Mouse (Mus musculus): ENCODE data around the gene 4930404N11Rik. TPM values are rescaled to one million over a fixed set of nuclear protein-coding genes. Genes with fewer than 3 reads are reported as not detected.

The 4930404N11Rik gene
- polyA plus RNA-seq, 1 experiment from 2014 or later, result 0.81 TPM

DNA sequence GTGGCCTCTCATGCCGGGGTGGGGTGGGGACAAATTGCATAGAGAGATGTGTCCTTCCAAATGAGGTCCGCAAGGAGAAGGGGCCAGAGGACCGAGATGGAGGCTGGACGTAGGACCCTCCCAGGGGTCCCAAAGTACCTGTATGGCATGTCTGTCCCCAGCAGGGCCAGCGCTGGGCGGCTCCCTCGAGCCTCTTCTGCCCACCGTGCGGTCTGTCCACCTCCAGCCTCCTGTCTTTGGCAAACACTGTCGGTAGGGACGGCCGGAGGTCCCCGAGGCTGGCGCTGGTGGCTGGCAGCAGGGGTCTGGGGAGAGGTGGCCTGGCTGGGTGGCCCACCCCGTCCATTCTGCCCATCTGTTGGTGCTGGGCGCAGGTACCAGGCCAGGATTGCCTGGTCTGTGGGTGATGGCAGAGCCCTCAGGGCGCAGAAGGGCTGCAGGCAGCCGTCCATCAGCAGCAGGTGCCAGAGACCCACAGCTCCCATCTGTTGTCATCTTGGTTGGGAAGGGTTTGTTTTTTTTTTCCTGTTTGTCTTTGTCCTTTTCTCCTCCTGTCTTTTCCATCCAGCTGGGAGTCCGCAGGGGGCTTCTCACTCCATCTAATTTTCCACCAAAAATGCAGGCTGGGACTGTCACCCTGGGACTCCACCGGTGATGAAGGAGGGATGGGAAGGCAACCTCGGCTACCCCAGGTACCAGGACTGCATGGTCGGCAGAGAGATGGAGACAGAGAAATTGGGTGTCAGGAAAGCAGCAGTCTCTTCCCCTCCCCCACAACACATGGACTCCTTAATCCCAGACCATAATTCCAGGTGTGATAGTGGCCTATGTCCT is 35.0 kb upstream of the 4930404N11Rik start:
- no peak overlapping the region for H3K27ac ChIP-seq
- H3K4me2 ChIP-seq, result no peak overlapping the region
- no peak overlapping the region for H3K4me3 ChIP-seq
- no peaks in the 10 kb centered on the region for H3K9me3 ChIP-seq (replicated peaks)
- peaks cover 51% of the 10 kb centered on the region for H3K36me3 ChIP-seq
- H3K27me3 ChIP-seq, result no peaks in the 10 kb centered on the region
- 65% methylated on average over 22 of the region's 22 CpGs for WGBS
- no peak for ATAC-seq (replicated peaks; ENCODE audit: insufficient number of reproducible peaks, insufficient read depth, low FRiP score, low read depth)
- H3K4me1 ChIP-seq (replicated peaks), result peaks cover 40% of the 10 kb centered on the region
- H3K9ac ChIP-seq, result no peak overlapping the region

DNA sequence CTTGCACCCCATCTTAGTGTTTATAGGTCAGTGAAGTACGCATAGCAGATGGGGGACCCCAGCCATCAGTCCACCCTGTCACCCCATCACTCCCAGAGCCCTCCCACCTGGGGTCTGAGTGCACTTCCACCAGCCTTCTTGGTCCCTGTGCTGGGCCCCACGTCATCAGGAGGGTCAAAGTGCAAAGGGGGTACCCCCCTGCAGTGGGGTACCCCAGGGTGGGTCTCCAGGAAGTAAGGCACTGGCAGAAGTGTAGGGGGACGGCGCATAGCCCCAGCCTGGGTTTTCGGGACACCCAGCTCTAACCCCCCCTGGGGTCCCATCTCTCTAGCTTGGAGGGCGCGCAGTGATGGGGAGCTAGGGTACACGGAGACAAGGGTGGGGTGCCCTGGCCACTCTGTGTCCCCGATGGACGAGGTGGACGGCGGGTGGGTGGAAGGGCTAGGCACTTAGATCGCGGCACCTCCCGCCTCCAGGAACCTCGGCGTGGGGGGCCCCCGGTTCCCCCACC is 34.2 kb upstream of the 4930404N11Rik start:
- peaks cover 48% of the 10 kb centered on the region for H3K36me3 ChIP-seq
- H3K27me3 ChIP-seq, result no peaks in the 10 kb centered on the region
- no peak for ATAC-seq (replicated peaks; ENCODE audit: insufficient number of reproducible peaks, insufficient read depth, low FRiP score, low read depth)
- H3K9ac ChIP-seq, result no peak overlapping the region
- no peak overlapping the region for H3K27ac ChIP-seq
- no peaks in the 10 kb centered on the region for H3K9me3 ChIP-seq (replicated peaks)
- H3K4me2 ChIP-seq, result no peak overlapping the region
- H3K4me3 ChIP-seq, result no peak overlapping the region
- H3K4me1 ChIP-seq (replicated peaks), result peaks cover 37% of the 10 kb centered on the region
- 85% methylated on average over 18 of the region's 18 CpGs for WGBS

DNA sequence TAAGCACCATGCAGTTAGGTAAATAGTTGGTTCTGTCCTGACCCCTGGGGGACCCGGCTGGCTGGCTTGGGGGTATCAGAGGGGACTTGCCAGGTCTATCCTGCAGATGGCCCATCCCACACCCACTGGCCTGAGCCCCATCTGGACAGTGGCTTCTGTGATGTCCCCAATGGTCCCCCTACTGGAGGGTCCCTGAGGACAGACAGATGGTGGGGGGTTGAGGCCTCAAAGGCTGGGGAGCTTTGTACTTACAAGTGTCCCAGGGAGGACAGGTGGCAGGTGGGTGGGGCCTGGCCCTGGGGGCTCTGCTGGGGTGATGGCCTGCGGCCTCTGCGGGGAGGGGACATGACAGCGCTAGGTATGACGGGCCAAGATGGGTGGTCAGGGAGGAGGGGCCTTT is 33.7 kb upstream of the 4930404N11Rik start:
- Histone ChIP-seq H3K36me3 (peaks cover 43% of the 10 kb centered on the region), H3K27ac (no peak overlapping the region), H3K4me1 (replicated peaks) (peaks cover 31% of the 10 kb centered on the region), H3K9me3 (replicated peaks) (no peaks in the 10 kb centered on the region), H3K27me3 (no peaks in the 10 kb centered on the region), H3K4me3 (no peak overlapping the region), H3K4me2 (no peak overlapping the region), H3K9ac (no peak overlapping the region)
- WGBS, result 73% methylated on average over 5 of the region's 5 CpGs
- no peak for ATAC-seq (replicated peaks; ENCODE audit: insufficient number of reproducible peaks, insufficient read depth, low FRiP score, low read depth)

DNA sequence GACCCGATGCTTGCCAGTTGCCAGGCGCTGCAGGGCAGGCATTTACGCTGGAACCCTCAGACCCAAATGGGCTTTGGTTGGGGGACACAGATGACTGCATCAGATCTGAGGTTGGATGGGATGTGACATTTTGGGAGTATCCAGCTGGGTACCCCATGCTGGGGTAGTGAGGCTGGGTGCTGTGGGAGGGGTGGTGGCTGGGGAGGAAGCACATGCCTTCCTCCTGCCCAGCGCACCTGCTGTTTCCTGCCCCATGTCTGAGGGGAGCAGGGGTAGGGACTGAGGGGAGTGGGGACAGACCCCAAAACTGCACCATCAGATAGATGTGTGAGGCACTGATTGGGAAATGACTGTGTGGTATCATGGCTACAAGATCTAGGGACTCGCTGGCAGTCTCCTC is 31.1 kb upstream of the 4930404N11Rik start:
- no peak overlapping the region for H3K4me3 ChIP-seq
- H3K4me1 ChIP-seq (replicated peaks), result peaks cover 29% of the 10 kb centered on the region
- 80% methylated on average over 5 of the region's 5 CpGs for WGBS
- no peaks in the 10 kb centered on the region for H3K9me3 ChIP-seq (replicated peaks)
- no peak overlapping the region for H3K4me2 ChIP-seq
- peak overlapping the region; percentile 26; the same call in 1 of the 2 replicates for H3K9ac ChIP-seq
- no peaks in the 10 kb centered on the region for H3K27me3 ChIP-seq
- no peak for ATAC-seq (replicated peaks; ENCODE audit: insufficient number of reproducible peaks, insufficient read depth, low FRiP score, low read depth)
- H3K36me3 ChIP-seq, result peaks cover 34% of the 10 kb centered on the region
- no peak overlapping the region for H3K27ac ChIP-seq

DNA sequence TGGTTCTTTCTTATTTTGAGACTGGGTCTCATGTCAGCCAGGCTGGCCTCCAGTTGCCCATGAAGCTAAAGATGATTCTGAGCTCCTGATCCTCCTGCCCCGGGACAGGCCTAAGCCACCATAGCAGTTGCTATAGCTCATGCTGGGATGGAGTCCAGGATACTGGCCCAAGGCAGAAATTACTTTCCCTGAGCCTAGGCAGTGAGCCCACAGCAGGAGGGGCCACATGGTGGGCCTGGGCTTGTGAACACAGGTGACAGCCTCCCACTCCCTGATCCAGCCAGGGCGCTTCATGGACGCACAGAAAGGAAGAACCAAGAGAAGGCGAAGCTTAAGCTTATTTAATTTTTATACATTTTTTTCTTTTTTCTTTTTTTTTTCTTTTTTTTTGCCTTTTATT is 30.2 kb upstream of the 4930404N11Rik start:
- Histone ChIP-seq H3K27ac (no peak overlapping the region), H3K4me2 (no peak overlapping the region), H3K9me3 (replicated peaks) (no peaks in the 10 kb centered on the region), H3K36me3 (peaks cover 33% of the 10 kb centered on the region), H3K4me3 (no peak overlapping the region), H3K4me1 (replicated peaks) (peaks cover 20% of the 10 kb centered on the region), H3K9ac (no peak overlapping the region), H3K27me3 (no peaks in the 10 kb centered on the region)
- no peak for ATAC-seq (replicated peaks; ENCODE audit: insufficient number of reproducible peaks, insufficient read depth, low FRiP score, low read depth)
- WGBS, result 91% methylated on average over 4 of the region's 4 CpGs

DNA sequence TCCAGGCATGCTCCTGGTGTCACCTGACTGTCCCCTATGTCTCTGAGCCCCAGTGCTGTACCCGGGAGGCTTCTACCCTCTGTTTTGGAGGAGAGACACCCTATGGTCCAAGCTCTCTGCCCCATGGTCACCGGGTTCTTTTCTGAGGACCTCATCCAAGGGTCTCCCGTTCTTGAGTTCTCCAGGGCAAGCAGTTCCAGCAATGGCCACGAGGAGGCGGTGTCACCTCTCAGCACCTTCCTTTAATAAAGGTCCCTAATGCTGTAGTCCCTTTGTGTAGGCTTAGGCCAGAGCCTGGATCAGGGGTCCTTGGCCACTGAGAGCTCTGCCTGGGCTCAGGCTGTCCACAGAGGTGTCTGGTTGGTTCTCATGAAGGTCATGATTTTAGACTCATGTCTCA is 29.5 kb upstream of the 4930404N11Rik start:
- Histone ChIP-seq H3K27me3 (no peaks in the 10 kb centered on the region), H3K36me3 (peaks cover 26% of the 10 kb centered on the region), H3K27ac (no peak overlapping the region), H3K9me3 (replicated peaks) (no peaks in the 10 kb centered on the region), H3K4me2 (no peak overlapping the region), H3K4me3 (no peak overlapping the region), H3K9ac (no peak overlapping the region), H3K4me1 (replicated peaks) (peaks cover 21% of the 10 kb centered on the region)
- 14% methylated on average over 5 of the region's 5 CpGs for WGBS
- ATAC-seq (replicated peaks; ENCODE audit: insufficient number of reproducible peaks, insufficient read depth, low FRiP score, low read depth), result no peak

DNA sequence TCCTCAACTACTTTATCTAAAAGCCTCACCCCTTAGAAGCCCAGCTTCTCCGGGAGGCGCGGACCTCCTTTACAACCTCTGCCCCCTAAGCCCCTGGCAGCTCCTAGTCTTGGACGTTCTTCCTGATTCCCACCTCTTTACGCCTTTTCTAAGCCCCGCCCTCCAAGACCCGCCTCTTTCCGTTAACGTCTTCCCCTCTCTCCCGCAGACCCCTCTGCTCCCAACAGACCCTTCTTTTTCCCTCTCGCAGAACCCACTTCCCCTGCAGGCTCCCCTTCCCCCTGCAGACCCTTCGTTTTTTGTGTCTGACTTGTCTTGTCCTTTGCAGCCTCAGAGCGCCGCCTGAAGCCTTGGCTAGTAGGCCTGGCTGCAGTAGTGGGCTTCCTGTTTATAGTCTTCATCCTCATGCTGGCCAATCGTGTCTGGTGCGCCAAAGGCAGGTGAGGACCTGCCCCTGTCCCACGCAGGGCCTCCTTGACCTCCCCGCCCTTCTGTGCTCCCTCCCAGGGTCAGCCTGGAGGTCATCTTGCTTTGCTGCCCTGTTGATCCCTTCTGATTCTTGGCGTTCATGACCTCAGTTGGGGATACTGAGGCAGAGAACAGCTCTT is 27.9 kb upstream of the 4930404N11Rik start:
- no peaks in the 10 kb centered on the region for H3K27me3 ChIP-seq
- peaks cover 32% of the 10 kb centered on the region for H3K4me1 ChIP-seq (replicated peaks)
- WGBS, result 9% methylated on average over 19 of the region's 19 CpGs
- peak overlapping the region; percentile 69 for H3K4me2 ChIP-seq
- peak overlapping the region; percentile 41 for H3K4me3 ChIP-seq
- peaks cover 17% of the 10 kb centered on the region; the same call in 1 of the 2 replicates for H3K36me3 ChIP-seq
- ATAC-seq (replicated peaks; ENCODE audit: insufficient number of reproducible peaks, insufficient read depth, low FRiP score, low read depth), result no peak
- H3K9me3 ChIP-seq (replicated peaks), result no peaks in the 10 kb centered on the region
- peak overlapping the region; percentile 71 for H3K27ac ChIP-seq
- H3K9ac ChIP-seq, result peak overlapping the region; percentile 53

DNA sequence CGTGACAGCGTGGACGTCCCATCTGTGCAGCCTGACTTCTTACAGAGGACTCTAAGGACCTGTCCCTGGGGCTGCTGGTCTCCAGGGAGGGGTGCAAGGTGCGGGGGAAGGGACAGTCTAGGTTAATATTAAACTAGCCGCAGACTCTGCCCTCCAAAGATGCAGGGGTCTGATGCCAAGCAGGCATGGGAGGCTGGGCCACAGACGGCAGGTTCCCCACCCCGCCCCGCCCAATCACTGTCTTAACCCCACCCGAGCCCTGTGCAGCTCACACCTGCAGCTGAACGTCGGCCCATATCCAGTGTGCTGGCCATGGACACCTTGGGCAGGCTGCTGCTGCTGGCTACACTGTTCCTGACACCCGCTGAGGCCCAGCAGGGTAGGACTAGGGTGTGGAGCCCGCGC is 27.2 kb upstream of the 4930404N11Rik start, which contains the start of gene Smim24:
Smim24 (plus strand) TSS at position 271 of the 405 bp plus-strand sequence.
- Histone ChIP-seq H3K36me3 (peaks cover 16% of the 10 kb centered on the region), H3K4me3 (peak within 1 kb of the TSS; percentile 41), H3K27ac (peak within 1 kb of the TSS; percentile 71), H3K9me3 (replicated peaks) (no peaks in the 10 kb centered on the region), H3K27me3 (no peaks in the 10 kb centered on the region), H3K9ac (peak within 1 kb of the TSS; percentile 53), H3K4me1 (replicated peaks) (peaks cover 30% of the 10 kb centered on the region), H3K4me2 (peak within 1 kb of the TSS; percentile 69)
- 58% methylated on average over 14 of the region's 14 CpGs for WGBS
- ATAC-seq (replicated peaks; ENCODE audit: insufficient number of reproducible peaks, insufficient read depth, low FRiP score, low read depth), result no peak; the same call in 1 of the 2 replicates

DNA sequence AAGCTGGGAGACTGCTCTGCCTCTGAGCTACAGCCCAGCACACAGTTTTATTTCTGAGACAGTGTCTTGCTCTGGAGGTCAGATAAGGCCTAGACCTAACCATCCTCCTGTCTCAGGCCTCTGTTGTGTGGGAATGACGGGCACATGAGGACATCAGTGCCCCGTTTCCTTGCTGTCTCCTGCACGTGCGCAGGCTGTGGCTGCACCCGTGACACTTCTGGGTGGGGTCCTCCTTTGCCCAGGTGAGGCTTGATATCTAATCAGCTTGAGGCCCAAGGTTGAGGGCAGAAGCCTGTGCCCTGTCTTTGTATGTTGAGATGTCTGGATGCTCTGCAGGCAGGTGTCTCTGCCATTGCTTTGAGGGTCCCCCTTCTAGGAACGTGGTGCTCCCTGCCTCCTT is 26.7 kb upstream of the 4930404N11Rik start:
- 86% methylated on average over 6 of the region's 6 CpGs for WGBS
- no peak for ATAC-seq (replicated peaks; ENCODE audit: insufficient number of reproducible peaks, insufficient read depth, low FRiP score, low read depth)
- H3K4me1 ChIP-seq (replicated peaks), result peaks cover 30% of the 10 kb centered on the region
- H3K4me3 ChIP-seq, result no peak overlapping the region
- H3K27ac ChIP-seq, result no peak overlapping the region
- H3K36me3 ChIP-seq, result peaks cover 16% of the 10 kb centered on the region
- no peak overlapping the region for H3K9ac ChIP-seq
- no peak overlapping the region for H3K4me2 ChIP-seq
- H3K27me3 ChIP-seq, result no peaks in the 10 kb centered on the region
- H3K9me3 ChIP-seq (replicated peaks), result no peaks in the 10 kb centered on the region

DNA sequence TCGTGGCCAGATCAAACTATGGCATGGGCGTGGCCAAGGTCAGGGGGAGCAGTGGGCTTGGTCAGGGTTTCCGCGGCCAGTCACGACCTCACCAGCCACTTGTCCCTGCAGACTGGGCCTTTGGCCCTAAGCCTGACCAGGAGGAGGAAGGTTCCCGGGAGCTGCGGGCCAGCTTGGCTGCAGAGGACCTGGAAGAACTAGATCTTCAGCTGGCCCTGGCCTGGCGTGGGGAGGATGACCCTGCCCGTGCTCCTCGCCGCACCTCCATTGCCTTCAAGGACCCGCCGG is 25.0 kb upstream of the 4930404N11Rik start:
- Histone ChIP-seq H3K27ac (no peak overlapping the region), H3K4me1 (replicated peaks) (peaks cover 34% of the 10 kb centered on the region), H3K36me3 (peaks cover 28% of the 10 kb centered on the region), H3K9me3 (replicated peaks) (no peaks in the 10 kb centered on the region), H3K9ac (peak overlapping the region; percentile 20; the same call in 1 of the 2 replicates), H3K4me3 (no peak overlapping the region), H3K27me3 (no peaks in the 10 kb centered on the region), H3K4me2 (no peak overlapping the region)
- 83% methylated on average over 13 of the region's 13 CpGs for WGBS
- ATAC-seq (replicated peaks; ENCODE audit: insufficient number of reproducible peaks, insufficient read depth, low FRiP score, low read depth), result no peak

DNA sequence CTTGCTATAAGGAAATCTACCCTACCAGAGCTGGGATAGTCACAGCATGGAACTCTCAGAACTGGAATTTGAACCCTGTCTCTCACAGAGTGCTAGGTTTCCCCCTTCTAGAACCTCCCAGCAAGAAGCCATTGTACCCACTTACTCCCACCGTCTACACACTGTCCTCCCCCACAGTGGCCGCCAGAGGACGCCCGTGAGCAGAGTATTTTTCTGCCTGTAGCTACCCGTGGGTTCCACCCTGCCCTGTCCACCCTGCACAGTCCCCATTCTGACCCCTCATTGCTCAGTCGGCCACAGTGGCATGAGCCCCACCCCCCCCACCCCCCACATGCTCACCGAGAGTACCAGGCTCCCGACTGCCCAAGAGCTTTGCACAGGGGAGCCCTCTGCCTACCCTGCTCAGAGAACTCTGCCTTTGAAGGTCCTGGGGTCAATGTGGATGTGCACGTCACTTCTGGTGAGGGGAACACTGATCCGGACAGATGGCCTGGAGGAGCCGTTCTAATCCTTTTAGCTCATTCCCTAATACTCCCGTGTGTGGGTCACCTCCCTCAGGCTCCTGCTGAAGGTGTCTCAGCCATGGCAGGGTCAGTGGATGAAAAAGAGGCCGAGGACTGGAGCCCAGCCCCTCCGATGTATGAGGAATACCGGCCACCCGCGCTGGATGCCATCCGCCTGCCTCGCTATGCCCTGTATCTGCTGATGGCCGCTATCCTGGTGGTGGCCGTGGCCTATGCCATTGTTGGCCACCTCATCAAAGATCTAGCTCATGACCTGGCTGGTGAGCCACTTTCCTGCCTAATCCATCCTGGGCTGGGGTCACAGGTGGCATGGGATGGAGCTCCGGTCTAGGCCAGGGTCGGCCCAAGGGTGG is 24.4 kb upstream of the 4930404N11Rik start:
- Histone ChIP-seq H3K27me3 (no peaks in the 10 kb centered on the region), H3K9ac (peak overlapping the region; percentile 36), H3K4me1 (replicated peaks) (peaks cover 40% of the 10 kb centered on the region), H3K27ac (peak overlapping the region; percentile 63), H3K36me3 (peaks cover 28% of the 10 kb centered on the region), H3K9me3 (replicated peaks) (no peaks in the 10 kb centered on the region), H3K4me3 (no peak overlapping the region), H3K4me2 (no peak overlapping the region)
- ATAC-seq (replicated peaks; ENCODE audit: insufficient number of reproducible peaks, insufficient read depth, low FRiP score, low read depth), result peak; percentile 10; the same call in 1 of the 2 replicates
- 58% methylated on average over 23 of the region's 23 CpGs for WGBS
